Mouse (Mus musculus) CD8-positive naive resting alpha-beta T cell, adult 2 months (primary cell): ENCODE data around the gene 8030474K03Rik.
"Not testable (repeated sequence)": the region's sequence is repeated elsewhere in the genome, so short reads cannot be mapped to it uniquely, and the experiment has no call there.

ENCODE experiments used
- DNase-seq, 2 experiments: peaks; one replicate each; pipeline ENCODE4 v3.0.0; 2022; ENCODE audit warnings: low read depth in 2 of 2, low spot score in 2 of 2

Gene 8030474K03Rik

DNA sequence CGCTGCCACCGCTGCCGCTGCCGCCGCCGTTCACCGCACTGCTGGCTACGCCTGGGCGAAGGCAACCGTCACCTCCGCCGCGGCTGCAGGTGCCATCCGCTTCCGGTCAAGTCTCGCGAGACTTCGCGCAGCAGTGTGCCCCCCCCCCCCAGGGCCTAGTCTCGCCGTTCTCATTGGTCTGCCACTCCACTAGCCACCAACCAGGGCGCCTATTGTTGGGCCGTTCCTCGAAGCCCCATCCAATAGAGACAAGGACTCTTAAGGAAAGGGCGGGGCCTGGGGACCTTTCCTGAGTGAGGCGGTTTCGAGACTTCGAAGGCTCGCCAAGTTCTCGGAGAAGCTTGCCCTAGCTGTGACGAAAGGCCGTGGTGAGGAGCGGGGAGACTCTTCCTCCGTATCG is at the start of gene 8030474K03Rik, which contains the start of gene Gm4779:
Gene 8030474K03Rik (plus strand): TSS at position 315 of the 400 bp plus-strand sequence.
Gene Gm4779 (minus strand): TSS at position 82 of the 400 bp plus-strand sequence.
- DNase-seq = no peak

DNA sequence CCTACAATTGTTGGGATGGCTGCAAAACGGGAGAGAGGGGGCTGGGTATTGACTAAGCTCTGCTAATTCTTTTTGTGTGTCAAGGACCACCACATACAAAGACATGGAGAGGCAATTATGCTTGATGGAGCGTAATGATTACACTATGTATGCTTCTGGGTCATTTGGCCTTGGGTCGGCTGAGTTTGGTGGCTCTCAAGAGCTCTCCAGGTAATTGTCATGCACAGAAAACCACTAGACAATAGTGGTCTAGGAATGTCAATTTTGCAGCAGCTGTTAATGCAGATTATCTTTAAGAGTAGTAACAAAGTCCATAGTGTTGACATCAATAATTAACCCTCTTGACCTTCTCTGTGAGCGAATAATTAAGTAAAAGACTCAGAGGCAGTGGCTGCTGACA is 44.3 kb upstream of the 8030474K03Rik start:
- DNase-seq = no peak

DNA sequence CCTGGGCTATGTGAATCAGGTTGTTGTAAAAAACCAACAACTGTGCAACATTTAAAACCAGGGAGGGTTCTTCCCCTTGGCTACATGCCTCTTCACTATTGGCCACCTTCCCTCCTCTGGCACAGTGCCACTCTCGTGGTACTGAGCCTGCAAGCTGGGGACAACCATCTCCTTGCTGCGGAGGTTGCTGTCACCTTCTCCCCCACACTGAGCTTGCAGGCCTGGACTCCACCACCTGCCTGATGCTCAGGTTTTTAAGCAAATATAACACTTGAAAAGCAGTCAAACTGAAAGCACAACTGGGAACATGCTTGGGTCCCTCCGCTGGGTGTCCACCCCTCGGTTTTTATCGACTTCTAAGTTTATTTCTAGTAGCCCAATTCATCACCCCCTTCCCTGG is 40.0 kb upstream of the 8030474K03Rik start:
- no peak for DNase-seq

DNA sequence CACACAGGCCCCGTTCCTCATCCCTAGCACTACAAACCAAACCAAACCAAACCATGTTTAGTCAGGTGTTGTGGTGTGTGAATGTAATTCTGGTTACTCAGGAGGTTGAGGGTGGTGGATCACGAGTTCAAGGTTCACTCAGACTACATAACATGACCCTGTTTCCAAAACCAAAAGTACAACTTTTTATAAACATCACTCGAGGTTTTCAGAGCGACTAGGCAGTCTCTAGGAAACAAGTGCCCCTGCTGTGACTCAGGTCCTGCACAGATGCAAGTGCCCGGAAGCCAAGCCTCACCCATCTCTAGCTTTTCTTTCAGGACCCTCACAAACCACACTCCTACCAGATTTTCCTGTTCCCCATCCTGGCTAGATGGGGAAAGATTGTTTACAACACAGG is 29.8 kb upstream of the 8030474K03Rik start:
- DNase-seq = no peak

DNA sequence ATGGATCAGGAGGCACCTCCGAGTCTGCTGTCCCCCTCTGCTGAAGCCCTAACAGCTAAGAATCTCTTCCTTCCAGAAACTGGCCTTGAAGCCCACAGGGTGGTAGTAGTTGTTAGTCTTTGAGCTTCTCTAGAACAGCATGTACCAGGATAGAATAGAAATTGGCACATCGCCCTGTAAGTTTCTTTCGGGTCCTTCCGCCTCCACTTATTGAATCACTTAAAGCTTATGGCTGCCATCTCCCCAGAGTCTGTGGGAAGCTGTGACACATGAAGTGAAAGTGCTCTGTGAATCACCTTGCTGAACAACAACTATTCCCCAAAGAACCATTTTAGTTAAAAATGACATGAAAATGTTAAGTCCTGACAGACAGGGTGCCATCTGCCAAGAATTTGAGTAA is 29.3 kb upstream of the 8030474K03Rik start:
- DNase-seq = no peak

DNA sequence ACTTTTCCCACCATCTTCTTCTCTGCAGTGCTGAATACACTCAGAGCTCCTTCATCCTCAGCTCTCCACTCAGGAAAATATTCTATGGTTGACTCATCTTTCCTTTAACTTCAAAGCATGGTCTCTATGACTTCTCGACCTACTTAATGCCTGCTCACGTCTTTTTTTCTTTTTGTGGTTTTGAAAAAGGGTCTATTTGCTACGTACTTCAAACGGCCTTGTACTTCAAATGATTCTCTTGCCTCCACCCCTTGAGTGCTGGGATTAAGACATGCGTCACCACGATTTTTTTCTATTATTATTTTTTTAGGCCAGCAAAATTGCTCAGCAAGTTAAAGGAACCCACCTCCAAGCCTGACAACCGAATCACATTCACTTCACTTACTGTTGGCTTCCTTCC is 27.2 kb upstream of the 8030474K03Rik start:
- no peak for DNase-seq

DNA sequence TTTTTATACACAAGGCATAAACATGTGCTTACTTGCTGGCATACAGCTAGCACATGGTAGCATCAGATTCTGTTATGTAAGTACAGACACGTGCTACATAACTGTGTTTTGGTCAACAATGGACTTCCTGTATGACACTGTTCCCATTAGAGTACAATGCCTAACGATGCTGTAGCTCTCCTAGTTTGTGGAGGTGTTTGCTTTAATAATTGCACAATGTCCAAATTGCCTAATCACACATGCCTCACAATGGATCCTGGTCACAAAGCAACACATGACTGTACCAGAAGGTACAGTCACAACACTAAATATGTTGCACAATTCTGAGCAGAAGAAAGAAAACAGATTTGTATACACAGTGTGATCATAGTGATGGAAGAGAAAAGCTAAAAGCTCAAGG is 25.0 kb upstream of the 8030474K03Rik start:
- no peak for DNase-seq

DNA sequence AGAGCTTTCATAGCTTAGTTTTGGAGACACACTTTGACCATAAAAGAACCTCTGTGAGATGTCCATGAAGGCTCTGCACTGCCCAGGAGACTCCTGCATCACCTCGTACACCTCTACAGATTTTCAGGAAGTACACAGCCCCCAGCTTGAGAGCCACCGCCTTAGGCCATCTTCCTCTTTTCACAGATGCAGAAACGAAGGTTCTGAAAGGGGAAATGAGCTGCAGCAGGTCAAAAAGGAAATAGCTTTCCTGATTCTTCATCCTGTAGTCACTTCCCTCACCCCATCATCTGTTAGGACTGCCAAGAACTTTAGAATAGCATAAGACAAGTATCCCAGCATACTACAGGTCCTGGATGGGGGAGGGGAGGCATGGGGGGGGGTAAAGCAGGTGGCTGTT is 24.1 kb upstream of the 8030474K03Rik start:
- no peak for DNase-seq

DNA sequence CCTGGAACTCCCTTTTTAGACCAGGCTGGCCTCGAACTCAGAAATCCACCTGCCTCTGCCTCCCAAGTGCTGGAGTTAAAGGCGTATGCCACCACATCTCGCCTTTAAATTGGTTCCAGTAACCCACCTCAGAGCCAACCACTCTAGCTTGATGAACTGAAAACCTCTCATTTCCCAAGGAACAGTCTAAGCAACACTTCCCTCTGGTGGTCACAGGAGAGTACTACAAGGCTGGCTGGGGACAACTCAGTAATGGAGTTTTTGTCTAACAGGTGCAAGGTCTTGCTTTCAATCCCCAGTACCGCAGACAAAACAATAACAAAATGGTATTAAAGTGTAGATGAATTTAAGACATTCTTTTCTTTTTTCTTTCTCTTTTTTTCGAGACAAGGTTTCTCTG is 22.4 kb upstream of the 8030474K03Rik start:
- peak; percentile 28 to 49 for DNase-seq

DNA sequence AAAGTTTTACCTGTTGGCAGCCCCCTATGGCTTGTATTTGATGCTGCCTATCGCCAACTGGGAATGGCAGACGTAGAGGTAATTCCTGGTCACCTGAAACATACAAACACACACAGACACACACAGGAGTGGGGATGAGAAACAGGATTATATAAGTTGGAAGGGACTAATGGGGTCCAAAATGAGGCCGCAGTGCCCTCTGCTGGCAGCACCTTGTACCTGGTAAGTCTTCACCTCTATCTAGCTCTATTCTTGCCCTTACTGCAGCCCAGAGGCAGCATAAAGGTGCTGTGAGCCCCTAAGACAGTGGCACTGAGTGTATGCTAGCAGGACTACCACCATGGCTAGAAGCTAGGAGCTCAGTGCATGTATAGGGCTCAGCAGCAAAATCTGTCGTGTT is 2.9 kb upstream of the 8030474K03Rik start:
- DNase-seq = peak in 1 of 2 experiments; percentile 23

DNA sequence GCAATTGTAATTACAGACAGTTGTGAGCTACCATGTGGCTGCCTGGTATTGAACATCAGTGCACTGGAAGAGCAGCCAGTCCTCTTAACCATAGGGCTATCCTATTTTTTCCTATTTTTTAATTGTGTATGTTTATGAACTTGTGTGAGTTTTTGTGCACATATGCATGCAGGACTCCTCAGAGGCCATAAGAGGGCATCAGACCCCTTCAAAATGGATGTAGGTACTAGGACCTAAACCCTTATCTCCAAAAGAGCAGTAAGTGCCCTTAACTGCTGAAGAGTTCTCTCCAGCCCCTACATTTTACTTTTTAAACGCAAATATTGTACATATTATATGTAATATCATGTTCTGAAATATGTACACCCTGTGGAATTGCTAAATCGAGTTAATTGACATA is 11.1 kb downstream of the 8030474K03Rik start:
- DNase-seq = no peak

DNA sequence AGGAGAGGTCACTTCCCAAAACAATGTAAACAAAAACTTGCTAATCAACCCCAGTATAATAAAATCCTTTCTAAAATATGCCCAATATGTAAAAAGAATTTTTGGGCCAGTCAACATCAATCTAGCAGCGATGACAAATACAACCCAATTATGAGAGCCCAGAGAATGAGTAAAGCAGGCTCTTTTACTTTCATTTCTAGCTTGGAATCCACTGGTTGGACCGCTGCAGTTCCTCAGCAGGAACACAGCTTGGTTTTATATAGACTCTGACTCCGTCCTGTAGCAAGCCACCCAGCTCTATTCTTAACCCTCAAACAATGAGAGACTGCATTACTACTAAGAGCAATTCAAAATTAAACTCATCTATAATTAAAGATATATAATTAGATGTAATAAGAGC is 17.3 kb downstream of the 8030474K03Rik start:
- DNase-seq = no peak

DNA sequence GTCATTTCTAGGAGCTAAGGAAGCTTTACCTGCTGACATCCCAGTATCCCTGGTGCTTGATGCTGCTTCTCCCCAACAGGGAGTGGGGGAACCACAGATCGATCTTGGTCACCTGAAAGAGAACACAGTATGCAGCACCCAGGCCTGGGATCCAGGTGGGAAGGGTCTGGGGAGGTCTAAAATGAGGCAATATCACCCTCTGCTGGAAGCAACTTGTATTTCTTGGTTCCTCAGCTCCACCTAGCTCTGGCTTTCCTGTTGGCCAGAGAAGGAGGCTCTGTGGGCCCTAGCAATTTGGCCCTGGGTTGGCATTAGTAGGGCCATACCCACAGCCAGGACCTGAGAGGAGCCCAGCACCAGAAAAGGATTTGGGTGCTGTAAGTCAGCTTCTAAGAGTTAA is 24.7 kb downstream of the 8030474K03Rik start:
- no peak for DNase-seq

DNA sequence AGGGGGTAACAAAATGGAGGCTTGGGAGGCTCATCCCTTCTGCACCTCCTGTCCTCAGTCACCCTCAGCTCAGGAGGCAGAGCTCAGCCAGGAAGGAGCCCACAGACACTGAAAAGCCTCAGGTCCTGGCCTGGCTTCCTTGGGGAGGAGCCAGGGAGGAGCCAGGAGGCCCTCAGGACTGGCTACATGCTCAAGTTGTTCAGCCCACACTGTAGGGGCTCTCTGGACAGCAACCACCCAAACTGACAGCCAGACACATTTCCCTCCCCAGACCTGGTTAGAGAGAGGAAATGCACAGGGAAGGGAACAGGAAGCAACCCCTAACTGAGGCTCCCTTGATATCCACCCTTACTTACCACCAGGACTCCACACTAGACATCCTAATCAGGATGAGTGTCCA is 25.5 kb downstream of the 8030474K03Rik start:
- DNase-seq = not testable (repeated sequence)

DNA sequence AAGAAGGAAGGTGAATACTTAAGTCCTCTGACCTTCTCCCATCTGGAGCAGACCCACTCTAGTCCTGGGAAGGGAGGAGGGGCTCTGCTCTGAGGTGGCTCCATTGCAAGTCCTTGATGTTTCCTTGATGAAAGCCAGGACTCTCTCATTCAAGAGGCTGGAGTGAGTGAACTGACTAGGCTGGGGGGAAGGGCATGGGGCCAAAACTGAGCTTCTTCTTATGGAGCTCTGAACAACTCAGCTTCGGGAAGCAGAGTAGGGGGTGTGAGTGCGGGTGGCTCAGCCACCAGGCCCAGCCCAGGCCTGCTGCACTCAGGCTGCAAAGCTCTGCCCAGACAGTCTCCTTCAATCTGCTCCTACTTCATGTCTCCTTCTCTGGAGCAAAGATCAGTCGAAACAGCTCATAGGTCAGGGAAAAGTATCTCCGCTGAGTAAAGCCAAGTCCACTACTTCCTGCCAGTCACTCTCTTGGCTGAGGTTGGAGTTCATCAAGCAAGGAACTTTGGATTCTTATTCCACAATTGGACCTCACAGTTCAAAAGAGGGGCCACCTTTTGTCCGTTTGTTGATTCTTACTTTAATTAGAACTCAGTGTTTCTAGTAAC is 52.8 kb downstream of the 8030474K03Rik start:
- DNase-seq = no peak
